Mouse (Mus musculus) hindbrain, embryonic 10.5 days (tissue): Measurements from ENCODE around the gene Foxn1. TPM values are rescaled to one million over a fixed set of nuclear protein-coding genes. Genes with fewer than 3 reads are reported as not detected.

Experiments
- DNase-seq: peaks from one replicate; pipeline ENCODE4 v3.0.0-alpha.2; 2017; ENCODE audit warnings: low spot score
- H3K27ac ChIP-seq: fragments of 300-500 bp; sonication (generic); 2 replicates; pipeline ENCODE4 v1.5.1; 2016; ENCODE audit warnings: mild to moderate bottlenecking, moderate library complexity
- H3K27me3 ChIP-seq: fragments of 300-500 bp; sonication (generic); 2 replicates; pipeline ENCODE4 v1.6.1; 2016; ENCODE audit warnings: mild to moderate bottlenecking; ENCODE audit not compliant: poor library complexity, insufficient read depth, severe bottlenecking
- H3K36me3 ChIP-seq: fragments of 300-500 bp; sonication (generic); 2 replicates; pipeline ENCODE4 v1.6.1; 2016; ENCODE audit warnings: mild to moderate bottlenecking, moderate library complexity
- H3K4me1 ChIP-seq: fragments of 300-500 bp; sonication (generic); replicated peaks from 2 replicates; pipeline ENCODE4 v1.6.1; 2016; ENCODE audit warnings: mild to moderate bottlenecking
- H3K4me3 ChIP-seq: fragments of 300-500 bp; sonication (generic); 2 replicates; pipeline ENCODE4 v1.5.1; 2016; ENCODE audit warnings: mild to moderate bottlenecking, moderate library complexity
- H3K9me3 ChIP-seq: fragments of 300-500 bp; sonication (generic); 2 replicates; pipeline ENCODE4 v1.6.1; 2016; ENCODE audit warnings: mild to moderate bottlenecking, moderate library complexity
- WGBS: fragments of 180-500 bp; shearing (Covaris S2); methylation state at CpG from one replicate; pipeline ENCODE4 v1.1.7; 2016; 5-methylcytosine and 5-hydroxymethylcytosine counted together
- polyA plus RNA-seq: library from polyadenylated mRNA; unstranded; fragments of >200 nt; fragmentation: Nextera tagmentation; extraction: Ambion mirVana; gene quantifications from 2 replicates; pipeline ENCODE4 v1.2.1, GENCODE M21; 2016

Gene Foxn1
- polyA plus RNA-seq, 1 experiment from 2014 or later, result not detected

DNA sequence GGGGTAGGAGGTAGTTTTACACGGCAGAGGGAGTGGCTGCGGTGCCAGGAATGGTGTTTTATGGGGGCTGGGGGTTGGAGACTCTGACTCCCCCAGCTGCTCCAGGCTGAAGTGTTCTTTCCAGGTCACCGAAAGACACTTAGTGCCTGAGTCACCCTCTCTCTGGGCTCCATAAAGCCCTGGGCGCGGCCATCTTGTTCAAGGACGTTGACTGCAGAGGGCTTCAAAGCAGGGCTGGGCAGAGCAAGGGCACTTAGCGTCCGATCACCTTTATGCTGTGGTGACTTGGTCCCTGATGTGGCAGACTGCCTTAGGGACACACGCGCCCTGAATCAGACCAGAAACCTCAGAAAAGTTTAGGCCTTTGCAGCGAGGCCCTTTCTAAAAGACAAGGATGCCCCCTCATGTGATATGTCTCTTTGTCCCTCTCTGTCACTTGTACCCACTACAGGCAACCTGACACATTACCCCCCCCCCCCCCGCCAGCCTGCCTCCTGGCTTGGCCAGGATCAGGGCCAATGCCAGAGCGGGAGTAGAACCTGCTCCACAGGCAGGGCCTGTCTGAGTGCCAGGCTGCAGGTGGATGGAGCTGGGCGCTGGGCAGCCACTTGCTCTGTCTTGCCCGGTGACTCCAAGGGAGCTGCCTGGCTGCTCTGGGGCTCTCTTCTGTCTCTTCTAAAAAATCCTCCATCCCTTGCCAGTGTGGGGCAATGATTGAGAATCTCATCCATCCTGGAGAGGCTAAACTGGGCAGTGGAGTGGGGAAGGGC, 18.7 kb downstream of the Foxn1 start:
- Histone ChIP-seq H3K27ac (no peak overlapping the region), H3K27me3 (no peaks in the 10 kb centered on the region), H3K9me3 (no peaks in the 10 kb centered on the region), H3K36me3 (no peaks in the 10 kb centered on the region), H3K4me3 (no peak overlapping the region), H3K4me1 (peaks cover 19% of the 10 kb centered on the region)
- DNase-seq, result no peak
- 88% methylated on average over 15 of the region's 15 CpGs for WGBS

DNA sequence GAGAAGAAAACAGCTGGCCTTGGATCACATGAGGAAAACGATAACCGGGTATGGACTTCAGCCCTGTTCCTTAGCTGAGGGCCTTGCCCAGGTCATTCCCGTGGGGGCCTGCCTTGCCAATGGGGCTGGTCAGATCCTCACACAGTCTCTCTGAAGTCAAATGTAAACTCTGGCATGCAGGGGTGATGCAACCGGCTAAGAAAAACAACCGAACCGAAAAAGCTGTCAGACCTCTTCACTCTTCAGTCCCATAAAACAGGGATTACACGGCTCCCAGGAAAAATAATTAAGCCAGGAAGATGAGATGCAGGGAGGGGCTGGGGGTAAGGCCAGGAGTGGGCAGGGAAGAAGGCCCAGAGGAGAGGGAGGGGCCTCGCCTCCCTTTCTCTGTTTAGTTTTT, 22.3 kb downstream of the Foxn1 start:
- Histone ChIP-seq H3K9me3 (no peaks in the 10 kb centered on the region), H3K4me1 (peaks cover 21% of the 10 kb centered on the region), H3K36me3 (no peaks in the 10 kb centered on the region), H3K4me3 (no peak overlapping the region), H3K27me3 (0 out of 2 replicates have a peak, but pooled peaks cover 5% of the 10 kb centered on the region), H3K27ac (no peak overlapping the region)
- 62% methylated on average over 8 of the region's 8 CpGs for WGBS
- DNase-seq, result no peak

- WGBS, result 83% methylated on average over 13 of the region's 13 CpGs
- Histone ChIP-seq H3K36me3 (no peaks in the 10 kb centered on the region), H3K27ac (no peak overlapping the region), H3K27me3 (peaks cover 11% of the 10 kb centered on the region; the same call in 1 of the 2 replicates), H3K4me1 (peaks cover 25% of the 10 kb centered on the region), H3K4me3 (no peak overlapping the region), H3K9me3 (no peaks in the 10 kb centered on the region)
- no peak for DNase-seq
Measured at GRCm38 (mm10) chr11:78363309-78364007, 22.9 kb downstream of the Foxn1 start.

- whole genome bisulfite sequencing, result 65% methylated on average over 2 of the region's 2 CpGs
- H3K4me1 ChIP-seq, result peaks cover 27% of the 10 kb centered on the region
- H3K4me3 ChIP-seq, result peak overlapping the region; percentile 45; the same call in 1 of the 2 replicates
- H3K9me3 ChIP-seq, result no peaks in the 10 kb centered on the region
- peak overlapping the region; percentile 35; the same call in 1 of the 2 replicates for H3K27ac ChIP-seq
- peaks cover 11% of the 10 kb centered on the region; the same call in 1 of the 2 replicates for H3K27me3 ChIP-seq
- no peaks in the 10 kb centered on the region for H3K36me3 ChIP-seq
- DNase-seq, result no peak
Measured at GRCm38 (mm10) chr11:78360789-78361131, 25.6 kb downstream of the Foxn1 start.

DNA sequence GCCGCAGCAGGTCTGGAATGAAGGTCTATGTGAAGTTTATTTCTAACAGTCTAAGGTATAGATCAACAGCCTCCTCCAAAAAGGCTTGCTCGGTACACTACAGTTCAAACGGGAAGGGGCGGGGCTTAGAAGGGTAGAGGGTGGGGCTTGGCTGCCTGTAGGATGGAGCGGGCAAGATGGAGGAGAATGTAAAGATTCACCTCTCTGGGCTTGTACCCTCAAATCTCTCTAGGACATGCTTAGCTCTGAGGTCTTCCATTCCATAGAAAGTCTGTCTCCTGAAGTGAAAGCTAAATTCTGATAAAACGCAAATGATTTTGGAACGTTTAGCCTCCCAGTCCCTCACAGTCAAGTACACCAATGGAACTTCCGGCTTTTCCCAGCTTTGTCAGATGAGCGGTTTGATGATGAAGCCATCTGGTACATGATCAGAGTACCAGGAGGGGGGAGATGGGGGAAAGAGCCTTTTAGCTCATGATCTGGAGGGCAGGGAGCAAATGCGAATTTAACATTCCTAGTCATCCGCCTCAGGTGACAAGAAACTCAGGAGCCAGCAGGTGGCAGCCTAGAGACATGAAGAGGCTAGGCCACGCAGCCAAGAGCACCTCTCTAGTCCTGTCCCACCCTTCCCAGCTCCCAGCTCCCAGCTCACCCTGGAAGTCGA, 26.1 kb downstream of the Foxn1 start:
- Histone ChIP-seq H3K27me3 (peaks cover 11% of the 10 kb centered on the region; the same call in 1 of the 2 replicates), H3K27ac (peak overlapping the region; percentile 35; the same call in 1 of the 2 replicates), H3K4me1 (peaks cover 27% of the 10 kb centered on the region), H3K4me3 (peak overlapping the region; percentile 45), H3K36me3 (no peaks in the 10 kb centered on the region), H3K9me3 (no peaks in the 10 kb centered on the region)
- WGBS, result 12% methylated on average over 13 of the region's 13 CpGs
- peak; percentile 76 for DNase-seq

GRCm38 (mm10) chr11:78358330-78359007, 27.9 kb downstream of the Foxn1 start:
- 13% methylated on average over 22 of the region's 22 CpGs for WGBS
- peak; percentile 36 for DNase-seq

GRCm38 (mm10) chr11:78355471-78356238, 30.7 kb downstream of the Foxn1 start:
- Histone ChIP-seq H3K9me3 (no peaks in the 10 kb centered on the region), H3K27ac (peak overlapping the region; percentile 36; the same call in 1 of the 2 replicates), H3K27me3 (peaks cover 11% of the 10 kb centered on the region; the same call in 1 of the 2 replicates), H3K4me3 (no peak overlapping the region), H3K36me3 (no peaks in the 10 kb centered on the region), H3K4me1 (peaks cover 14% of the 10 kb centered on the region; the same call in 1 of the 2 replicates)
- peak; percentile 81 for DNase-seq
- 31% methylated on average over 4 of the region's 4 CpGs for WGBS

More at GRCm38 (mm10) chr11:78358330-78359007, 27.9 kb downstream of the Foxn1 start:
- peaks cover 11% of the 10 kb centered on the region; the same call in 1 of the 2 replicates for H3K27me3 ChIP-seq
- H3K36me3 ChIP-seq, result no peaks in the 10 kb centered on the region
- no peak overlapping the region for H3K4me3 ChIP-seq
- H3K4me1 ChIP-seq, result peaks cover 20% of the 10 kb centered on the region
- no peaks in the 10 kb centered on the region for H3K9me3 ChIP-seq
- H3K27ac ChIP-seq, result no peak overlapping the region

DNA sequence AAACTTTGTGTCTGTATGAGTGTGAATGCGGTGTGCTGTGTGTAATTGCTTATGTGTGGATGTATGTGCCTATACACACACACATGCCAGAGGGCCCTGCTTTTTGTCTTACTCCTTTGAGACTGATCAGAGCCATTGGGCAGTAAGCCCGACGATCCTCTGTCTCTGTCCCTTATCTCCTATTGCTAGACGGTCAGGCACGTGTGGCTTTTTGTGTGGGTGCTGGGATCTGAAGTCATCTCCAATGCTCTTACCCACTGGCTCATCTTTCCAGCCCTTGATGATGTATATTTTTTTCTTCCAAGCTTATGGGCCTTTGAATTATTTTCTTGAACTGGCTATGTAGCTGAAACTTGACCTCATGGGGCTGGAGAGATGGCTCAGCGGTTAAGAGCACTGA, 31.5 kb downstream of the Foxn1 start:
- no peak overlapping the region for H3K27ac ChIP-seq
- DNase-seq, result no peak
- no peaks in the 10 kb centered on the region for H3K9me3 ChIP-seq
- H3K27me3 ChIP-seq, result peaks cover 11% of the 10 kb centered on the region; the same call in 1 of the 2 replicates
- H3K4me3 ChIP-seq, result no peak overlapping the region
- 0 out of 2 replicates have a peak, but pooled peaks cover 3% of the 10 kb centered on the region for H3K36me3 ChIP-seq
- peaks cover 7% of the 10 kb centered on the region; the same call in 1 of the 2 replicates for H3K4me1 ChIP-seq
- WGBS, result 90% methylated on average over 6 of the region's 6 CpGs

DNA sequence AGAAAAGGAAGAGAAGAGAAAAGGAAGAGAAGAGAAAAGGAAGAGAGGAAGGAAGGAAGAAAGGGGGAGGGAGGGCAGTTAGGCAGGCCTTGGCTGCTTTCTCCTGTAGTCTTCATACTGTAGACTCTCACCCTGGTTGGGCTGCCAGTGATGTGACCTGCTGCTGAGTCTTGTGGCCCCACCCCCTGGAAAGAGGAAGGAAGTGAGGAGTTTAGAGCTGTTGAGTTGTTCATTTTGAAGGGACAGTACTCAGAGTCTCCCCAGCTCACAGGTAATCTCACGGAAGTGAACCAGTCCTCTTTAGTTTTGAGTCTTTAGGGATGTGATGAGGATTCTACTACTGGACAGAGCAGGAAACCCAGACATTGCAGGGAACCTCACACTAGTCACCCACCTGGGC, 33.3 kb downstream of the Foxn1 start:
- 95% methylated on average over 1 of the region's 1 CpGs for whole genome bisulfite sequencing

DNA sequence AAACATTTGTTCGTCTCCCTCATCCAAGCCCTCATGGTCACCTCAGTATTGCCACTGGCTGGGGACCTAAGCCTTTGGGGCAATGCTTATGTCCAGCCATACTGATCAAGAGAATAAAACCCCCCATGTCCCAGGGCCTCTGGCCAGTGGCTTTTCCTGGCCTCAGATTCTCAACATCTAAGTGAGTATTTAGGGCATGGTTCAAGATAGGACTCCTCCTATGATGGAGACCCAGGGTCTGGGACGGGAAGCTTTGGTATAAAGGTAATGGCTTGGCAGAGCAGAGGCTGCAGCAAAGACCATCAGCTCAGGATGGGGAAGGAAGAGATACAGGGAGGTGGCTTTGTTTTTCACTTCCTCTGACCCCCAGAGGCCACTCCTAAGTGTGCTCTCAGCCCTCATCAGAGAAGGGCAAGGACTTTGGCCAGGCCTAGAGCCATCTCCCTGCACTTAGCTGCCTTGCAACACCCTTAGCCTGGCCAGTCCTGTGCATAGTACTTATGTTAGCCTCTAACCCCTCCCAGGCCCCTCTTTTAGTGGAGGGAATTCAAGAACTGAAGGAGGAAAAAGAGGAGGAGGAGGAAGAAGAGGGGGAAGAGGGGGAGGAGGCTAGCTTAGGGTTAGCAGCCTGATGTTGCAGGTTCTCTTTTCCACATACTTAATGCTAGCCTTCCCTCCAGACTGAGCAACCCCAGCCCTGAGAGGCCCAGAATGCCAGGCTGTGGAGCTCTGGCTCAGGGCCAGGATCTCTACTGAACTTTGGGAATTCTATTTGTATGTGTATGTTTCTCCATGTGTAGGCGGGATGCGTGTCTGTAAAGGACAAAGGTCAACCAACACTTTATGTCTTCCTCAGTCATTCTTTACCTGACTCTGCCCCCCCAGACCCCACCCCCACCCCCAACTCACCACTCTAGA, 36.7 kb downstream of the Foxn1 start:
- Histone ChIP-seq H3K9me3 (no peaks in the 10 kb centered on the region), H3K36me3 (peaks cover 41% of the 10 kb centered on the region), H3K27me3 (no peaks in the 10 kb centered on the region), H3K4me3 (no peak overlapping the region), H3K4me1 (peaks cover 44% of the 10 kb centered on the region), H3K27ac (peak overlapping the region; percentile 12; the same call in 1 of the 2 replicates)
- 93% methylated on average over 4 of the region's 4 CpGs for WGBS
- DNase-seq, result no peak

More for the DNA sequence above, 33.3 kb downstream of the Foxn1 start:
- no peak overlapping the region for H3K27ac ChIP-seq
- peaks cover 12% of the 10 kb centered on the region for H3K4me1 ChIP-seq
- no peaks in the 10 kb centered on the region for H3K27me3 ChIP-seq
- no peaks in the 10 kb centered on the region for H3K9me3 ChIP-seq
- no peak overlapping the region for H3K4me3 ChIP-seq
- peaks cover 22% of the 10 kb centered on the region for H3K36me3 ChIP-seq
- no peak for DNase-seq

- no peak for DNase-seq
- H3K27me3 ChIP-seq, result no peaks in the 10 kb centered on the region
- no peak overlapping the region for H3K27ac ChIP-seq
- peaks cover 41% of the 10 kb centered on the region for H3K36me3 ChIP-seq
- H3K4me1 ChIP-seq, result peaks cover 55% of the 10 kb centered on the region
- H3K4me3 ChIP-seq, result no peak overlapping the region
- WGBS, result 36% methylated on average over 7 of the region's 7 CpGs
- no peaks in the 10 kb centered on the region for H3K9me3 ChIP-seq
Measured at GRCm38 (mm10) chr11:78348474-78348873, 37.9 kb downstream of the Foxn1 start.
